Mouse (Mus musculus) cerebellum, postnatal 10 days (tissue): ENCODE results near the gene Cers6.

Experiments
- DNase-seq, 2 experiments: peaks; one replicate each; pipeline ENCODE4 v3.0.0; 2021; ENCODE audit warnings: mixed read lengths in 2 of 2

The Cers6 gene

DNA sequence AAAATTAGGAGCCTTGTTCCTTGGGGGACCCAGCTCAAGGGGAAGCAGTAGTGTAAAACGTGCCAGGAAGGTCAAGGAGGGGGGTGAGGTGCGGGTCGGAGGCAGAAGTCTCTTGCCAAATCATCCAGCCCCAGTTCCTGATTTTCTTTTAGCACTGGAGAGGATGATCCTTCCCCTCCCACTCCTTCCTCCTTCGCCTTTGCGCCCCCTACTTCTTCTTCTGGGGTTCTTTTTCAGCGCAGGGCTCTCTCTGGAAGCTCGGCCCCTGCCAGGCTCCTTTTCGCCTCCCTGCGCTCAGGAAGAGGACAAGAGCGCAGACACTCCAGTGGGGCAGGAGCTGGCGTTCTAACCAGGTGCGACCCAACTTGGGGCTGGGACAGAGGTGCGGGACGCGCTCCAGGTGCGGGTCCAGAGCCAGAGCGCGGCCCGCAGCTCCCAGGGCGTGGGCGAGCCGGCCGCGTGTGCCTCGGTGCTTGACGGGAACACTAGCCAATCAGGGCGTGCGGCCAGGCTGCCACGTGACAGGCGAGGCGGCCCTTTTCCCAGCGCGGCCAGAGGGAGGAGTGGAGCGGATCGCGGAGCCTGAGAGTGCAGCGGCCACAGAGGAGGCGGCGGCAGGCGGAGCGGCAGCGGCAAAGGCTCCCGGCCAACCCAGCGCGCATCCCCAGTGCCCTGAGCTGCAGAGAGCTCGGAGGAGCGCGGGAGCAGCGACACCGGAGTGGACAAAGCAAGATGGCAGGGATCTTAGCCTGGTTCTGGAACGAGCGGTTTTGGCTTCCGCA is at the start of gene Cers6:
Gene Cers6 (plus strand): TSS at position 538 of the 782 bp plus-strand sequence.
- peak; percentile 99 for DNase-seq

DNA sequence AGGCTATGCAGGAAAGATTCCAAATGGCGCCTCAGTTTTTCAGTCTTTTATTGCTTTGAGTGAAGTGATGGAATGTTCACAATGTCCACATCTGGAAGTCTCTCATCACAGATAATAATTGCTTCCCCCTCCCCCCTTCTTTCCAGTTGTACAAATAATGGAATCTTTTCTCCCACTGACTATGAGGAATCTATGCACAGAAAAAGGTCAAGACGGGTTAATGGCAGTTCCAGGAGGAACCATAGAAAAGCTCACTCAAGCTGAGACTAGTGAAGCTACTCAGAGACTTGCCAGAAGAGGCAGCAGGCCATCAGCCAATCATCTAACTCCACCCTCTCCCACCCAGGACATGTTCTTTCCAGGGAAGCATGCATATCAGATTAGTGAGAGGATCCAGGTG is 46.8 kb upstream of the Cers6 start:
- no peak for DNase-seq

DNA sequence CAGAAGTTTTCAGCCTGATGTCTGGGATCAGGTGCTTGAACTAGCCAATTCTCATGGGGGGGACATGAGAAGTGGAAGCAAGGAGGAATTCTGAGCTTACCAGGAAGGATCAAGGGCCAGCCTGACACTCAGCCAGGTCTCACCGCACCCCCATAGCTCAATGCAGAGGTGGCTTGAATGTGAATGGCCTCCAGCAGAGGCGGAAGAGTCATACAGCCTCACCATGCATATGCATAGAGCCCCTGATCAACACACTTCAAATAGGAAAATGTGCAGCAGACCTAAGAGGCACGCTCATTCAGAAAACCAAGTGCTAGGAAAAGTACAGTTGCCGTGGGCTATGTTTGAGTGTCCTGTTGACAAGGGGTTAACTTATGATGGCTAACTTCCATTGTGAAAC is 42.2 kb upstream of the Cers6 start:
- DNase-seq = no peak

DNA sequence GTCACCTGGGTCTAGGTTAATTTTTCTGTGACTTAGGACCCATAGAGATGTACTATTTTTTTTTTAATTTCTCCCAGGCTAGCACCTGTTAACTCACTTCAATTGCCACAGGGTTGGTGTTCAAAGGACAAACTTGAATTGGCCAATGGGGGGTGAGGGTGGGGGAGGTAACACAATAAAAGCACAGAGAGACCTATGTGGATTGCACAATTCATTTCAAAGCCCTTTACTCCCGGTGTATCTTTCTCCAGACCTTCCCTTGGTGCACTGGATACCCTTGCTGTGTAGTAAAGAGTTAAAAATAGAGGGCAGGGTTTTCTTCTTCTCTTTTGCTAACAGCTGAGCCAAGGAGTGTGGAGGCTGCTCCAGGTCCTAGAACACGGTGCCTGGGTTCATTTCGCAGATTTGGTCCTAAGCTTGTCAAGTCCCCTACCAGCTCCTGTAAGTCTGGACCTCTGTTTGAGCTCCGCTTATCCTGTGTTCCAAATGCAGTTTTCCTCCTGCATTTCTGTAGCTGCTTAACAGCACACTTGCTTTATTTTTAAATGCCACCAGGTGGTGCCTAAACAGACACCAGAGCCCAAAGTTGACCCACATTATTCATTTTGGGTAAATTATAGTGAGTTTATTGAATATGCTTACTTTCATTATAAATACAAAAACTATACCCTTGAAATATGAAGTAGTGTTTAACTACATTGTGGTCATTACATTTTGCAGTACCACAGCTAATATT is 38.9 kb upstream of the Cers6 start:
- no peak for DNase-seq

DNA sequence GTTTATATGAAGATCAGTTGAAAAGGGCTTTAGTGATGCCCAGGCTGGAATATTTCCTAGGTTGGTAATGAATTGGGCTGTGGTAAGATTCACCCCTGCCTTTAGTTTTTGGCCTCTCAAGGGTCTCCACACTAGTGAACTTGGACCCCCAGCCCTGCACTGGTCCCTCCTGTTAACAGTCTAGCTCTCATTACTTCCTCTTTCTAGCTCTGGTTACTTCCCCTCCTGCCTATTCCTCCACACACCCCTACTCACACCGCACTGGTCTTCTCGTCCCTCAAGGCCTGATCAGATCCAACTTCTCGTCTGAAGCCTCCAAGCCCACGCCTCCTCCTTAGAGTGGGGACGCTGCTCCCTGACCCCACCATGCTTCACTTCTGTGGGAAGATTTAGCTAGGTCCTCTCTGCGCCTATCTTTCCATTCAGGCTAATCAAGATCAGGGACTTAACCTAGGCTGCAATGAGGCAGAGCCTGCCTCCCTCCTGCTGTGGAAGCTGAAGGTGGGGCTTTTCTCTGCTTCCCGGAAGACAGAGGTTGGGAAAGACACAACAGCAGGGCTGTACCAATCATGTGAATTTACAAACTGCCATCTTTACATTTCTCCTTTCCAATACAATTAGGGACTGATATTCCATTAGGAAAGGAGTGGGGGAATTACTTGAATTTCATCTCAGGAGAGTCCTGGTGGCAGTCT is 35.8 kb upstream of the Cers6 start:
- DNase-seq = no peak

DNA sequence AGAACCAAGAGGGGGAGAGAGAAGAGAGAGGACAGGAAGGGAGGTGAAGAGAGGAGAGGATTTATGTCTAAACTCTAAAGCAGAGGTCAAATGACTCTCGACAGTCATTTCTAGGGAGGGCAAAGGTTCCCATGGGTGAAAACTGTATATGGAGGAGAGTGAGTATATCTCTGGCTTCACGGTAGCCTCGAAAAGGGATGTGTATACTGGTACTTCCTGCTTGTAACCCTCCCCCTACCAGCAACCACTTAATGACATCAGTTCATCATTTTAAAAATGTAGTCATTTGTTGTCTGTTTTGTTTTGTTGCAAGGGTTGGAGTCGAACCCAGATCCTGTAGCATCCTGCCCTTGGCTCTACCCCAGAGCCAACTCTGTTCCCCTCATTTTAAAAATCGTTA is 17.9 kb upstream of the Cers6 start:
- no peak for DNase-seq

DNA sequence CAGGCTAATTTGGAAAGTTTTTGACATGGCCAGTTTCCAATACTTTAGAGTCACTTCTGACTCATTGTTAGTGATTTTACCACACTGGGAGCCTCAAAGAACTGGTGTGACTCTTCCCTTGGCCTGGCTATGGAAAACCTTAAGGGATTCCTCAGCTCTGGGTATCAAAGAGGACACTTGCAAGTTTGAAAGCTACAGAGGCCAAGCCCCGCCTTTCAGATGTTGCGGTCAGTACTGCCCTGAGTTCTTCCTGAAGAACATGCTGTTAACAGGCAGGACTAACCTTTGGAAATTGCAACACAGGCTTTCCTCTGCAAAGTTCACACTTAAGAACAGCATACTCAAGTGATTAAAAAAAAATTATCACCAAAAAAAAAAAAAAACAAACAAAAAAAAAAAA is 16.7 kb upstream of the Cers6 start:
- DNase-seq = no peak

DNA sequence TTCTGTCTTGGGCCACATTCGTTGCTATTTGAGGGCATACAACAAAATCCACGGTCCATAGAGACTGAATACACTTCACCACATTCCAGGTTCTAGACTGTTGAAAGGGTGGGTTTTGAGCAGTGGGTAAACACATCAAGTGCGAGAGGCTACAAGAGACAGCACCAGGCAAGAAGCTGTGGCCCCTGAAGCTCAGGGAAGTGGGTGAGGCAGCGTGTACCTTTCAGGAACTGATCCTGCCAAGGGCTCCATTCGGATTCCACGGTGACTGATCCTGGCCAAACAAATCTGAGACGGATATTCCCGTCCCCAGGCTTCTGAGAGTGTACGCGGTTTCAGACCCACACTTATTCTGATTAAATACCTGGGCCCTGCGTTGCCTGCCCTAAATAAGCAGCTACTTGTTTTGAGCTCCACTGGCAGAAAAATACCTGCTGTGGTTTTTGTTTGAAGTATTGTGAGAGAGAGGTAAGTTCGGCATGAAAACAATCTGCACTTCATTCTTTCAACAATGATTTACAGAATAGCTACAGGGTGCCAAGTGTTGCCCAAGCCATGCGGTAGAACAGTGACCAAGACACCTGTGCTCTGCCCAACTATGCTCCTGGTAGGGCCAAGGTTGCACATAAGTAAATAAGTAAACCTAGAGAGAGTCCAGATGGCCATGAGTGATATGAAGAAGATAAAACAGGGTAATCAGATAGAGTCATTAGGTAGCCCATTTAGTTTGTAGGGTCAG is 16.1 kb upstream of the Cers6 start:
- no peak for DNase-seq

DNA sequence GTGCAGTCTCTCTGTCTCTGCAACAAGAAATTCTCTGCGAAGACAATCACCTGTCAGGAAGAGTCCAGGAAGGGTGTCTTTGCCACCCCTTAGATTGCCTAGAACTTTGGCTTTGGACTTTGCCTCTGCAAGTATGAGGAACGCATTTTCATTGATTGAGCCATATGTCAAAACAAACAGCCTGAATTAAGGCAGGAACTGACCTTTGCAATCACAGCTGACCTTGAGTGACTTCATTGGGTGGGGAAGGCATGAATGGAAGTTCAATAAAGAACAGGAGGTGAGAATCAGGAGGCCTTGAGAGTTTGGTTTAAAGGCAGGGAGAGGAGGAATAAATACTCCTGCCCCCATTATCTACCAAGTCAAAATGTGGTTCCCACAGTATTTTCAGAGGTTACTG is 850 bp upstream of the Cers6 start:
- DNase-seq = no peak

DNA sequence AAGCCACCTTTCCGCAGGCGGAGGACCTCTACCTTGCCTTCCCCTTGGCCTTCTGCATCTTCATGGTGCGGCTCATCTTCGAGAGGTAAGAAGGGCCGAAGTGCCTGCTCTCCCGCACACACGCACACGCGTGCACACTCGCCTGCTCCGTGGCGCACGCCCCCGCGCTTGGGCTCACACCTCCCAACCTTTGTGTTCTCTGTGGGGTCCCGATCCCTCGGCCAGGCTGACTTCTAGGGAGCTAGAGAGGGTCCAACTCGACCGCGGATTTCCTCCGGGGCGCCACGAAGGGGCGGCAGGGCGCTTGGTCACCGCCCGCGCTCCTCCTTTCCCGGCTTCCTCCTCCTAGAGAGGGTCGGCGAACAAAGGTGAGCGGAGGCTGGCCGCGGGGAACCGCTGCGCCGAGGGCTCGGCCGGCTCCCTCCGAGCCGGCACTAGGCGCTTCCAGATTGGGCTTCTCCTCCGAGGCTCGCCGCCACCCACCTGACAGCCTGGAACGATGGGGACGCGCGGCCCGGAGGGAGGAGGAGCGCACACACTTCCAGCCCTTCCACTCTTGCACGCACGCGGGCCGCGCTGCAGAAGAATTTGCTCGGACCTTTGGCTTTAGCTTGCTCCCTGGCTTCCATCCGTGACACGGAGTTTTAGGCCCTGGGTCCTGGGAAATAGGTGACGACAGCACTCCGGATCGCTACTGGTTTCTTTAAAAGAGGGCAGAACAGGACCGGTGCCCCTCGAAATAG is 651 bp downstream of the Cers6 start:
- DNase-seq = peak; percentile 74 to 78

DNA sequence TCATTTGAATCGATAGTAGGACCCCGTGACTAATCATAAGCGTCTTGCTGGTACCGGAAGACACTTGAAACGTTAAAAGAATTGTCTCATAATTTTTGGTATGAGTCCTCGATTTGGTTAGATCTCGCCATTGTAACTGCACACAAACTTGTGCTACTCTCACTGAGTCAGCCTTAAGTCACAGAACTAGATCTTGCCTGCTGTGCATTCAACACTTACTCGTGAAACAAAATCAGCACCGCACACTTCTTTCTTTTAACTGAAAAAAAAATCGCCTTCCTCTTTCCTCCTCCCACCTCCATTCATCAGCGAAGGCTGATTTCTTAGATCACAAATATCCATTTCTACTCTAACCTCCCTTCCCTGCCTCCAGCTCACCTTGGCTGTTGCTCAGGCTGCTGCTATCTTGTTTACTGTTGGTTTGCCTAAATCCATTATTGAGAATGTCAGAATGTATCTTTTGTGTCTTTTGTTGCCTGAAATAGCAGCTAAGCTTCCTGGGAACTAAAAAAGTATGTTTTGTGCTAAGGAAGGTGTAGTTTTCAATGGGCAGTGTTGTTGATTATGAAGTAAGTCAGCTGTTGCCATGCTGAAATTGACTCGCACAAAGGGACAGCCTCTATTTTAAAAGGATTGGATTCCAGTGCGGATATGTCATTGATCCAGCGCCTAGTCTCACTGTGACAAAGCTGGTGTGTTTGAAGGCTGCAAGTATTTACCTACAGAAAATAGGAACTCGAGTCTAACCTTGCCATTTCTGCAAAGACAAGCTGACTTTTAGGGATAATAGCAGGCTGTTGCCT is 1.4 kb downstream of the Cers6 start:
- peak in 1 of 2 experiments; percentile 10 for DNase-seq

DNA sequence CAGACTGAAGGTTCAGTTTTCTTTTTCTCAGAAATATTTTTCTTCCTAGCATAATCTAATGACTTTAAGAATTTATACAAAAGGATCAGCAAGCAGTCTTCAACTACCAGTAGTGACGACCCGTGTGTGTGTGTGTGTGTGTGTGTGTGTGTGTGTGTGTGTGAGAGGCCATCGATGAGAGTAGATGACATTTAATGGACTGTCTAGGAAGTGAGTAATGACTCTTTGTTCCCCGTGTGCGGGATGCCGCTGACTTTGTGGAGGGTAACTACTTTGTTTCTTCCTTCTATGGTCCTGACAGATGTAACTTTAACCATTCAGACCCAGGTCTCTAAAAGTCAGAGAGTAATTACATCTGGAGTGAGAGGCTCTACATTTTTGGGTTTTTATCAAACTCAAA is 2.3 kb downstream of the Cers6 start:
- peak in 1 of 2 experiments; percentile 10 for DNase-seq

DNA sequence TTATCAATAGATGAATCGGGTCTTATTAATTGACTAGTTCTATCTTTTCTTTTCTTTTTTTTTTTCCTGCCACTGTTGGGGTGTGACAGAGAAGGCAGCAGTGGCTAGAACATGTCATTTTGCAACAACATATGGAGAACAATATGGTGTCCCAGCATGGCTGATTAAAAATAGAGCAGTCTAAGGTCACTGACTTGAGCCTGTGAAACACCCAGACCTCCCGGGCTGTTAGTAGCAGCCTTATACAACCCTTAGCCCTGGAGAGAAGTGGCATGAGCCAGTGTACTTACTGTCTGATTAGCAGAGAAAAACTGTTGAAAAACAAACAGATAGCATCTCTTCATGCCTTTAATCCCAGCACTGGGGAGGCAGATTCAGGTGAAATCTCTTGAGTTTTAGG is 3.1 kb downstream of the Cers6 start:
- DNase-seq = peak; percentile 39 to 43

DNA sequence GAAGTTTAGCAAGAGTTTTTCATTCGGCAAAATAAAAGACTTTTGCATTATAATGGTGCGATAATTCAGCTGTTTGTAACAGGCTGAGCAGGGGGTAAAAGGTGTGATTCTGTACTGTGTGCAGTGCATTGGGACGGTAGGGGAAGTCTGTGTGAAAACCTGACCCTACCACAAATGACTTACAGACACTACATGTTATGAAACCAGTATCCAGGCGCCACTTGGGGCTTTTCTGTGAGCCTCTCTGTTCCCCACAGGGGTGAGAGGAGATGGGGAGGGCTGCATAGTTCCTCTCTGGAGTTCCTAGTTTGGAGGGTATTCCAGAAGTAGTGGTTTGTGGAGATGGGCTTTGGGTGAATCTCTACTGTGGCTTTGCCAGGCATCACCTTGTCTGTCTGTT is 5.9 kb downstream of the Cers6 start:
- no peak for DNase-seq

DNA sequence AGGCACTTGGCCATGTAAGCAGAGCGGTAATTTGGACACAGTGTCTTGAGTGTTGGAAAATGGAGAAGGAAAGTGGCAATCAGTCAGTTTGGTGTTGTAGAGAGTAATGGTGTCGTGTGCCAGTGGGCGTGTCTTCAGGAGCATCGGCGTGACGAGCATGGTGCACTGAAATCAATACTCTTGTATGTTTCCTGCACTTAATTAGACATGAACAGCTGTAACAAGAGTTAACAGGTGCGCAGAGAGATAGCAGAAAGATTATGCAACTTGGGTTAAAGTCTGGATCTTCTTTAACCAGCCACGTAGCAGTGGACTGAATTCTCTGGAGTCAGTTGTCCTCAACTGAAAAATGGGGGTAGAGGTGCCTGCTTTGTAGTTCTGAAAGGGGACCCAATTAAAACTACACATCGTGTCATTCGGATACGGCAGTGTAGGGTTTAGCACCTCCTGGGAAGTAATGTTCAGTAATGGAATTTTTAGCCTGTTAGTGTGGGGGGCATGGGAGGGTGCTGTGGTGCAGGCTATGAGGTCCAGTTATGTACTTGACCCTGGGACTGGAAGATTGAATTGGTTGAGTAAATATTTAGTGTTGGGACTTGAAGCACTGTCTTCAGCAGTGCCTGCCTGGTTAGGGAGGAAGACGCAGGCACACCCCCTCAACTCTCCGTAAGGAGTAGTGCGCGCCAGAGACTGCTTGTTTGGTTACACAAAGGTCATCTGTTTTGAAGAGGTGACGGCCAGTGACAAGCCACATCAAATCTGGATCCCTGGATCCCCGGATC is 9.9 kb downstream of the Cers6 start:
- DNase-seq = no peak

DNA sequence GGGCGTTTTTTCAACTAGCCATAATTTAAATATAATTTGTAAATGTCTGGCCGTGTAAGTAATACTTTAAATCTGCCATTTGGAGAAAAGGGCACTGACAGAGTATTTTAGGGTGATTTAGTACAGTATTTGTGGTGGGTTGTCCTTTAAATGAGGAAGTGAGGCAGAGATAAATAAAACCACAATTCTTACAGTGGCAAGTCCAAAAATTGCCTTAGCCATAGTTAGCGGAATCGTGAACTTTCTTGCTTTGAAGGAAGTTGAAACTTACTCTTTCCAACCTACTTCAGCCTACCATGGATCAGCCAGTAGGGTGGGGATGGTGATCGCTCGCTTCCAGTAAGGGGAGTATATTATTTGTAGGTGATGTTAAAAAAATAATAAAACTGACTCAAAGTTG is 11.8 kb downstream of the Cers6 start:
- no peak for DNase-seq

DNA sequence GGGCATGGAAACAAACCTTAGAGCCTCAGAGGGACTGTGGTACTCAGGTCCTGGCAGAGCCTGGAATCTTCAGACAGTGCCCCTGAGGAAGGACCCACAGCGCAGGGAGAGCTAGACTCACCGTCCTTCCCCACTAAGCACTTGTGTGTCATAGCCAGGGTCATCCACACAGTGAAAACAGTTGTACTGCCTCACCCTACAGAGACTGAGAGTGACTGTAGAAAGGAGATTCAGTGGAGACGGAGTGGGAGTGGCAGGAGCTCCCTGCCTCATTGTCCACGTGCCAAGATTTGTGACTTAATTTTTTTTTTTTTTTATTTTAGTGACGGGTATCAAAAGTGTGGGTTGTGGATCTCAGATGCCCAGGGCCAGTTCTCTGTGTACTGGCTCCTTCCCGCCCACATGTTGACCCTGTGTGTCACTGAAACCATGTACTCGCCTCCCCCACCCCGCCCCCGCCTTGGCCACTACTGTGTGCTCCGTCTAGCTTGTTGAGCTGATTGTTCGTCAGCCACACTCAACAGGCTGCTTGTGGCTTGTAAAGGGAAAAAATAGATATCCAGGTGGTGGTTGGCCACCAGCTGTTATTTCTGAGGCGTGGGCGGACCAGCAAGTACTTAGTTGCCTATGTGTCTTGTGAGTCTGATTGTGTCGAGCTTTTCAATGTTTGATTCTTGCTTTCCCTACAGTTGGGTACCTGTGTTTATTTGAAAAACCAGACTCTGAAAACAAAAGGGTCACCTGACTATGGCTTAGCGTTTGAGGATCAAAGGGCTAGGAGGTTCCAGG is 12.6 kb downstream of the Cers6 start:
- DNase-seq = peak in 1 of 2 experiments; percentile 5

DNA sequence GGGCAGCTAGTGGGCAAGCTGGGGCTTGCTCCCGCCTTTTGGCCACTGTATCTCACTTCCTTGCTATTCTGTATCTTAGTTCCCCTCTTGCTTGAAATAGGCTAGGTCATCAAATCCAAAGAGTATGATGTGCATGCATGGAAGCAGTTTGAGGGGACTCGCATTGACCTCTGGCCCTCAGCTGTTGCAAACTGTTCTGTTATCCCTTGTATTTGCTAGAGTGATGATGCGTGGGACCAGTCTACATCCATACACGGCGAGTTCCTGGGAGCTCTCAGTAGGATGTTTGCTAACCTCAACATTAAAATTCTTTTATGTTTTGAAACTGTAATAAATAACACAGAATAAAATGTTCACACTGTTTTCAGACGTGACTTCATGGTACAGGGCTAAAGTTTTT is 13.3 kb downstream of the Cers6 start:
- DNase-seq = no peak

DNA sequence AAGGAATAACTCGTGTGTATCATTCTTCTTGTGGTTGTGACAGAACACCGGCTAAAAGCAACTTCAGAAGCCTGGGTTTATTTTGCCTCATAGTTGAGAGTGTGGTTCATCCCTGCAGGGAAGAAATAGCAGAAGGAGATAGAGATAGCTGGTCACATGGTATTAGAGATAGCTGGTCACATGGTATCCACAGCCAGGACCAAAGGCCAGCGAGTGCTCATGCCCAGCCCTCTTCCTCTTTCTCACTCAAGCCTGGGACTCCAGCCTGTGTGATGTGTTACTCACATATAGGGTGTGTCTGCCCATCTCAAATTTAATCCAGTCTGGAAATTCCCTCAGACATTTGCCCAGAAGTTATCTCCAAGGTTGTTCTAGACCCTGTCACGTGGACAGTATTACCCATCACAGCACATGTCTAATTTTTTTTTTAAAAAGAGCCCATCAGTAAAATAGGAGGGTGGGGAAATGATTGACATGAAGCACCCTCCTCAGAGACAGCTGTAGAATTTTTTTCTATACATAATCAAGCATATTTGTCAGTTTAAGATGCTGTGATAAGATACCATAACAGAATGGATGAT is 17.9 kb downstream of the Cers6 start:
- no peak for DNase-seq
